Mouse (Mus musculus) limb, embryonic 14.5 days (tissue): ENCODE measurements at regions not wholly inside any gene's neighbourhood (a gene's known extent, or its start where the extent isn't known, plus 50 kb on each side); places are given as distances from the start of the nearest gene placed in this dataset.

Experiments used
- ATAC-seq: fragments of 200-750 bp; cut with Nextera tagmentation; 2 replicates; pipeline ENCODE4 v1.8.0; 2017; ENCODE audit warnings: low read depth, moderate number of reproducible peaks, moderate TSS enrichment; ENCODE audit not compliant: low FRiP score
- DNase-seq: peaks from one replicate; pipeline ENCODE4 v3.0.0-alpha.2; 2015; ENCODE audit warnings: low spot score
- H3K27ac ChIP-seq: fragments of 300-500 bp; sonication (generic); replicated peaks from 2 replicates; pipeline ENCODE4 v1.5.1; 2014; ENCODE audit warnings: low read depth, mild to moderate bottlenecking, low read length, moderate library complexity, mixed read lengths
- H3K27me3 ChIP-seq: fragments of 300-500 bp; sonication (generic); 2 replicates; pipeline ENCODE4 v1.6.1; 2014; ENCODE audit warnings: low read length, mixed read lengths; ENCODE audit not compliant: control insufficient read depth, insufficient read depth
- H3K36me3 ChIP-seq: fragments of 300-500 bp; sonication (generic); 2 replicates; pipeline ENCODE4 v1.6.1; 2014; ENCODE audit warnings: mild to moderate bottlenecking, low read length, moderate library complexity, mixed read lengths; ENCODE audit not compliant: control insufficient read depth, insufficient read depth
- H3K4me1 ChIP-seq: fragments of 300-500 bp; sonication (generic); 2 replicates; pipeline ENCODE4 v1.6.1; 2014; ENCODE audit warnings: antibody characterized with exemption, low read length, mixed read lengths; ENCODE audit not compliant: control insufficient read depth, insufficient read depth
- H3K4me2 ChIP-seq: fragments of 300-500 bp; sonication (generic); replicated peaks from 2 replicates; pipeline ENCODE4 v1.6.1; 2014; ENCODE audit warnings: low read depth, mild to moderate bottlenecking, low read length, moderate library complexity; ENCODE audit not compliant: severe bottlenecking
- H3K4me3 ChIP-seq: fragments of 300-500 bp; sonication (generic); replicated peaks from 2 replicates; pipeline ENCODE4 v1.5.1; 2014; ENCODE audit warnings: low read length
- H3K9ac ChIP-seq: fragments of 300-500 bp; sonication (generic); 2 replicates; pipeline ENCODE4 v1.6.1; 2014; ENCODE audit warnings: mild to moderate bottlenecking, low read depth, low read length, moderate library complexity; ENCODE audit not compliant: severe bottlenecking
- H3K9me3 ChIP-seq: fragments of 300-500 bp; sonication (generic); 2 replicates; pipeline ENCODE4 v1.6.1; 2016; ENCODE audit warnings: low read length; ENCODE audit not compliant: control insufficient read depth
- POLR2A ChIP-seq: fragments of 200-500 bp; IDR thresholded peaks from 2 replicates; pipeline ENCODE4 v1.8.0; 2012; ENCODE audit warnings: inconsistent platforms, mild to moderate bottlenecking, moderate library complexity, borderline replicate concordance; ENCODE audit not compliant: insufficient read depth, insufficient read length; ENCODE audit errors: extremely low read depth
- WGBS: fragments of 180-500 bp; shearing (Covaris S2); extraction: QIAGEN DNeasy Blood & Tissue Kit; methylation state at CpG from one replicate; pipeline ENCODE4 v1.1.7; 2014; 5-methylcytosine and 5-hydroxymethylcytosine counted together

DNA sequence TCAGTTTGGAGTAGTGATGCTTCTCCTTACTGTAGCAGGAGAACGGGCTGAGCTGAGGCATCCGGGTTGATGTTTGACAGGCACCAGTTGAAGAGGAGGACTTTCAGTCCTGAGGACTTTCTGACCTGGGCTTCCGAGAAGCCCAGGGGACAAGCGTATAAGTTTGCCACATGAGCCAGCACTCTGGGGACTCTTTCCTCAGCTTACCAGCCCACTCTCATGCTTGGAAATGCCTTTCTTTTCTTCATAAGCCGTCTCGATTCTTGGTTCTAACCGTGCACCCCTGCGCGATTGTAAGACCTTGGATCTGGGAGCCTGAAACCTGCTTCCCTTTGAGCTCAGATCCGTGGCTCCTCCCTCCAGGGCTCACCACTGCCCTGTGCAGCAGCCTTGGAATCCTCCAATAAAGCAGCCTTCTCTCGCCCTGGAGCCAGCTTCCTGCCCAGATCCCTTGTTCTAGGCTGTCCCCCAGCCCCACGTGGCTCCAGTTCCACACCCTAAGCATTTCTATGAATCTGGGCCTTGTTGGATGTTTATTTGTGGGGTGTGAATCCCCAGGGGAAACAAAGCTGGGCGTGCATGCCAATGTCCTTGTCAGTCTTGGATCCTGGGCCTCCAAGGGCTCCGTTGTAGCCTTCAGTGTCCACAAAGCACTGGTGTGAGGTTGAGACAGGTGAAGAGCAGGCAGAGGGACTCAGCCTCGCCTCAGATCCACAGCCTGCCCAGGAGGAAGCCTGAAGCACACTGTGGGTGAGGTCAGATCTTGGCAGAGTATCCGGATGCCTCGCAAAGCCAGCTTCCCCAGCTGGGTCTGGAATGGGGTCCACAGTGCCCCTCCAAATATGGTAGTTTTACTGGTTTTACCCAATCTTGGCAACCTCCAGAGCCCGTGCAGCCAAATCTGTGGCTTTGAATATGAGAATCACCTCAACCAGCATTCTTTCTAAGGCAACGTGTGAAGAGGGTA lies 163.7 kb downstream of the Ly86 start:
- no peaks in the 10 kb centered on the region for H3K9me3 ChIP-seq
- ATAC-seq (peak; percentile 66), DNase-seq (peak; percentile 63)
- 0 out of 2 replicates have a peak overlapping the region, but pooled peaks have one; percentile 3 for H3K9ac ChIP-seq
- peak overlapping the region; percentile 78 for H3K27ac ChIP-seq
- 34% methylated on average over 19 of the region's 19 CpGs for WGBS
- TF ChIP-seq POLR2A = no peak
- peaks cover 30% of the 10 kb centered on the region for H3K4me1 ChIP-seq
- H3K36me3 ChIP-seq = no peaks in the 10 kb centered on the region
- no peaks in the 10 kb centered on the region for H3K27me3 ChIP-seq
- no peak overlapping the region for H3K4me3 ChIP-seq
- 0 out of 2 replicates have a peak overlapping the region, but pooled peaks have one; percentile 4 for H3K4me2 ChIP-seq

DNA sequence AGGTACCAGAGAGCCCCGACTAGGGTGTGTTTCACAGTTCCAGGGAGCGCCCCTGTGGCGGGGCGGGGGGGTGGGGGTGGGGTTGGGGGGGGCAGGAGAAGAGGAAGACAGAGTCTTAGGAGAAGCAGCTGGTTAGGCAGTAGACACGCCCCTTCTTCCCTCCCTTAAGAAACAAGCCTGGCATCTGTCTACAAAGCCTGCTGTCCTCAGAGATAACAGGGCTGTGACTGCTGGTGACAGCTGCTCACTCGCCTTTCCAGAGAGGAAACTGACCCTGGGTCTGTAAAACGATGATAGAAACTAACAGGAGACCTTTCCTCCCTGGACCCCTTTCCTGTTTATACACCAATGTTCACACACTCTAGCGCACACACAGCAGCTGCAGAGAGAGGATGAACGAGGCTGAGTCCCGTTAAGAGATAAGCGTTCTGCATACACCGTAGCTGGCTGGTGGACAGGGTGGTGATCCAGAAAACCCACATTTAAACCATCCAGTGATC lies 164.4 kb downstream of the Ly86 start:
- Histone ChIP-seq H3K36me3 (no peaks in the 10 kb centered on the region), H3K4me3 (no peak overlapping the region), H3K27me3 (no peaks in the 10 kb centered on the region), H3K27ac (peak overlapping the region; percentile 78; the same call in 1 of the 2 replicates), H3K9me3 (no peaks in the 10 kb centered on the region), H3K4me2 (no peak overlapping the region), H3K4me1 (peaks cover 30% of the 10 kb centered on the region), H3K9ac (no peak overlapping the region)
- TF ChIP-seq POLR2A = no peak
- WGBS = 31% methylated on average over 12 of the region's 12 CpGs
- peak; percentile 73 for DNase-seq
- ATAC-seq = peak; percentile 75

DNA sequence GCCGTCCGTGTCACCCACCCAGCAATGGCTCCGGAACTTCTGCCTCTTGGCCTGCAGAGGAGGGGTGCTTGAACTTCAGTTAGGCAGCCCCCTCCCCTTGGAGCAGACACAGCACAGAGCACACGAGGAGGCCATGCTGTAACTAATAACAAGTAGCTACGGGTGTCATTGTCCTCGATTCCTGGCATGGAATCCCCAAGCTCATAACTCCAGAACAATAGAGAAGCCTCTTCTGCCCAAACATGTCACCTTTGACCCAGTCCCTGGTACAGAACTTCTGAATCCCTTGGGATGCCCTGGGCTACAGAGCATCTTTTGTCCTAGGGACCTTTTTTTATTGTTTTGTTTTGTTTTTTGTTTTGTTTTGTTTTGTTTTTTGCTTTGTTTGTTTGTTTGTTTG lies 165.5 kb downstream of the Ly86 start:
- H3K27ac ChIP-seq = no peak overlapping the region; the same call in 1 of the 2 replicates
- no peaks in the 10 kb centered on the region for H3K9me3 ChIP-seq
- 86% methylated on average over 6 of the region's 6 CpGs for WGBS
- no peak for TF ChIP-seq POLR2A
- no peaks in the 10 kb centered on the region for H3K27me3 ChIP-seq
- H3K9ac ChIP-seq = no peak overlapping the region
- no peak overlapping the region for H3K4me2 ChIP-seq
- H3K4me1 ChIP-seq = peaks cover 34% of the 10 kb centered on the region
- H3K4me3 ChIP-seq = no peak overlapping the region
- H3K36me3 ChIP-seq = no peaks in the 10 kb centered on the region
- DNase-seq (no peak), ATAC-seq (no peak)

DNA sequence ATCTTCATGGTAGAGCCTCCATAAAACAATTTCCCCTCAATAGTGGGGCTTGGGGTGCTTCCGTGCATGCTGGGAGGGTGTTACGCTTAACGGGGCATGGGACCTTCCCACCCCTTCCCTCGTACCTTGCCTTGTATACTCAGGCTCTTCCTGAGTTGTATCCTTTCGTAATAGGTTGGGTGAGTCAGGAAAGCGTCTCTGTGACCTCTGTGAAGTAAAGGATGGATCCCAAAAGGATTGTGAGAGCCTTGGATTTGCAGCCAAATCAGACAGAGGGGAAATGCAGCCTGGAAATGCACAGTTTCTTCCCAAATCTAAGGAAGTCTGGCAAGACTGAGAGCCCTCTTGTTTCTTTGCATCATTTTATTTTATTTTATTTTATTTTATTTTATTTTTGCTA lies 166.0 kb downstream of the Ly86 start:
- H3K4me1 ChIP-seq = peaks cover 34% of the 10 kb centered on the region

DNA sequence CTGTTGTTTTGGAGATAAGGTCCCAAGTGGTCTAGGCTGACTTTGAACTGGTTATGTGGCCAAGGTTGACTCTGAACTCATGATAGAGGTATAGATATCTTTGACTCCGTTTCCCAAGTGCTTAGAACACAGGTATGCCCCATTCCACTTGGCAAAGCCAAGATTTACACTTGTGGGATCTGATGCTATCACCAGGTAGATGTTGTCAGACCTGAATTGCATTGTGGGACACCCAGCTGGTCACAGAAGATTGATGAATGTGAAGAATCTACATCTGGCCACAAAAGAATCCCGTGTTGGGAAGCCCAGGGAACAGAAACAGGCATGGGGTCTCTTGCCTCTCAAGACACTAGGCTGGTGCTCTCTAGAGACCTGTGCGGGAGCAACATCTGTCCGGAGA lies 166.4 kb downstream of the Ly86 start:
- WGBS = 64% methylated on average over 4 of the region's 4 CpGs
- no peaks in the 10 kb centered on the region for H3K9me3 ChIP-seq
- ATAC-seq = no peak
- no peaks in the 10 kb centered on the region for H3K27me3 ChIP-seq
- no peaks in the 10 kb centered on the region for H3K36me3 ChIP-seq
- no peak for DNase-seq
- no peak for TF ChIP-seq POLR2A
- H3K4me1 ChIP-seq = peaks cover 34% of the 10 kb centered on the region
- no peak overlapping the region for H3K4me3 ChIP-seq
- no peak overlapping the region for H3K27ac ChIP-seq
- H3K9ac ChIP-seq = no peak overlapping the region
- H3K4me2 ChIP-seq = no peak overlapping the region

More for the DNA sequence above, 166.0 kb downstream of the Ly86 start:
- no peaks in the 10 kb centered on the region for H3K27me3 ChIP-seq
- no peaks in the 10 kb centered on the region for H3K9me3 ChIP-seq
- no peak overlapping the region for H3K4me3 ChIP-seq
- no peak overlapping the region for H3K9ac ChIP-seq
- no peaks in the 10 kb centered on the region for H3K36me3 ChIP-seq
- no peak overlapping the region for H3K4me2 ChIP-seq
- no peak for DNase-seq
- TF ChIP-seq POLR2A = no peak
- no peak overlapping the region for H3K27ac ChIP-seq
- ATAC-seq = no peak
- WGBS = 72% methylated on average over 6 of the region's 6 CpGs
